Mouse (Mus musculus) limb, embryonic 11.5 days (tissue): ENCODE data around the gene Rarb. TPM values are rescaled to one million over a fixed set of nuclear protein-coding genes. Genes with fewer than 3 reads are reported as not detected.
A peak's percentile ranks its signal among the peaks of the same experiment; 100 is the strongest.

ENCODE experiments used
- ATAC-seq: fragments of 200-750 bp; cut with Nextera tagmentation; 2 replicates; pipeline ENCODE4 v1.8.0; 2017; ENCODE audit warnings: low read depth; ENCODE audit not compliant: insufficient number of reproducible peaks, low FRiP score, low TSS enrichment
- DNase-seq: peaks from one replicate; pipeline ENCODE4 v3.0.0-alpha.2; 2015; ENCODE audit warnings: low spot score
- H3K27ac ChIP-seq: fragments of 300-500 bp; sonication (generic); replicated peaks from 2 replicates; pipeline ENCODE4 v1.5.1; 2014; ENCODE audit warnings: low read depth, mild to moderate bottlenecking, low read length
- H3K27me3 ChIP-seq: fragments of 300-500 bp; sonication (generic); 2 replicates; pipeline ENCODE4 v1.6.1; 2014; ENCODE audit warnings: mild to moderate bottlenecking, low read length, mixed read lengths; ENCODE audit not compliant: control insufficient read depth, insufficient read depth
- H3K36me3 ChIP-seq: fragments of 300-500 bp; sonication (generic); 2 replicates; pipeline ENCODE4 v1.6.1; 2014; ENCODE audit warnings: mild to moderate bottlenecking, low read length, moderate library complexity, mixed read lengths; ENCODE audit not compliant: control insufficient read depth, insufficient read depth
- H3K4me1 ChIP-seq: fragments of 300-500 bp; sonication (generic); 2 replicates; pipeline ENCODE4 v1.6.1; 2014; ENCODE audit warnings: low read length, mixed read lengths; ENCODE audit not compliant: control insufficient read depth, insufficient read depth
- H3K4me2 ChIP-seq: fragments of 300-500 bp; sonication (generic); 2 replicates; pipeline ENCODE4 v1.6.1; 2014; ENCODE audit warnings: low read depth, mild to moderate bottlenecking, moderate library complexity; ENCODE audit not compliant: severe bottlenecking
- H3K4me3 ChIP-seq: fragments of 300-500 bp; sonication (generic); 2 replicates; pipeline ENCODE4 v1.5.1; 2014; ENCODE audit warnings: low read depth, low read length
- H3K9ac ChIP-seq: fragments of 300-500 bp; sonication (generic); 2 replicates; pipeline ENCODE4 v1.6.1; 2014; ENCODE audit warnings: mild to moderate bottlenecking, low read length
- H3K9me3 ChIP-seq: fragments of 300-500 bp; sonication (generic); 2 replicates; pipeline ENCODE4 v1.6.1; 2016; ENCODE audit warnings: low read length; ENCODE audit not compliant: control insufficient read depth
- WGBS: fragments of 180-500 bp; shearing (Covaris S2); extraction: QIAGEN DNeasy Blood & Tissue Kit; methylation state at CpG from one replicate; pipeline ENCODE4 v1.1.7; 2014; 5-methylcytosine and 5-hydroxymethylcytosine counted together
- polyA plus RNA-seq: library from polyadenylated mRNA; unstranded; fragments of >200 nt; fragmentation: Nextera tagmentation; extraction: Ambion mirVana; gene quantifications from 2 replicates; pipeline ENCODE4 v1.2.1, GENCODE M21; 2014

Rarb gene
- polyA plus RNA-seq, 1 experiment from 2014 or later = 13.3 TPM

DNA sequence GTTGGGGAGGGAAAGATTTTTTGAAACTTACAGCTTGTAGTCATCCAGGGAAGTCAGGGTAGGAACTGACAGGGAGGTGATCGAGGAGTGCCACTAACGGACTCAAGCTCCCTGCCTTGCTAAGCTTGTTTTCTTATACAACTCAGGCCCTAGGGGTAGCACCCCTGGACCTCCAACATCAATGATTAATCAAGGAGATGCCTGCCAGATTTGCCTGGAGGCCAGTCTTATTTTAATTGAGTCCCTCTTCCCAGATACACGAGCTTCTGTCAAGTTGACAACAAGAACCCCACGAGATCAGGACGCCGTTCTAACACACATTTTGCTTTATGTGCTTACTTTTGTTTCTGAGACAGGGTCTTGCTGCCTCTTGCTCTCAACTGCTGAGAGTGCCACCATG is 338.3 kb downstream of the Rarb start:
- H3K27ac ChIP-seq = no peak overlapping the region
- 76% methylated on average over 6 of the region's 6 CpGs for WGBS
- DNase-seq = no peak
- H3K9me3 ChIP-seq = no peaks in the 10 kb centered on the region
- H3K4me1 ChIP-seq = no peaks in the 10 kb centered on the region
- no peak for ATAC-seq
- no peak overlapping the region for H3K4me3 ChIP-seq
- no peak overlapping the region for H3K4me2 ChIP-seq
- H3K9ac ChIP-seq = no peak overlapping the region
- no peaks in the 10 kb centered on the region for H3K27me3 ChIP-seq
- H3K36me3 ChIP-seq = no peaks in the 10 kb centered on the region

DNA sequence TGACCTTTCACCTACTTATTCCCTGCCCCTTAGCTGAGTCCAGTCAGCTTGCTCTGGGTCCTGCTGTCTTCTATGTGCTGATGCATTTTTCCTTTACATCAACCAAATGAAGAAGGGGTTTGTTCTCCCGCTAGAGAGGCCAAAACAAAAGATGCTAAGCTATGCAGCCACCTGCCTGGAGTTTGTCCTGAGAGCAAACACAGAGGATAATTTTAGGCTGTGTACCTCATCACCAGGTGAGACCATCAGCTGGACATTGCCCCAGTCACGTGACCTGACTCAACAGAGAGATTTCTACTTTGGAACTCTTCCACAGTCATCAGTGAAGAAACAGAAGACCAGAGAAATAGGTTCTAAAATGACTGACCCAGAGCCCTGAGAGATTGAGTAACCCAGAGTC is 339.4 kb downstream of the Rarb start:
- H3K4me2 ChIP-seq = no peak overlapping the region
- no peak overlapping the region for H3K4me3 ChIP-seq
- 81% methylated on average over 2 of the region's 2 CpGs for WGBS
- H3K9me3 ChIP-seq = no peaks in the 10 kb centered on the region
- H3K4me1 ChIP-seq = no peaks in the 10 kb centered on the region
- DNase-seq = no peak
- no peaks in the 10 kb centered on the region for H3K36me3 ChIP-seq
- H3K27me3 ChIP-seq = no peaks in the 10 kb centered on the region
- no peak overlapping the region for H3K9ac ChIP-seq
- no peak for ATAC-seq
- H3K27ac ChIP-seq = no peak overlapping the region

DNA sequence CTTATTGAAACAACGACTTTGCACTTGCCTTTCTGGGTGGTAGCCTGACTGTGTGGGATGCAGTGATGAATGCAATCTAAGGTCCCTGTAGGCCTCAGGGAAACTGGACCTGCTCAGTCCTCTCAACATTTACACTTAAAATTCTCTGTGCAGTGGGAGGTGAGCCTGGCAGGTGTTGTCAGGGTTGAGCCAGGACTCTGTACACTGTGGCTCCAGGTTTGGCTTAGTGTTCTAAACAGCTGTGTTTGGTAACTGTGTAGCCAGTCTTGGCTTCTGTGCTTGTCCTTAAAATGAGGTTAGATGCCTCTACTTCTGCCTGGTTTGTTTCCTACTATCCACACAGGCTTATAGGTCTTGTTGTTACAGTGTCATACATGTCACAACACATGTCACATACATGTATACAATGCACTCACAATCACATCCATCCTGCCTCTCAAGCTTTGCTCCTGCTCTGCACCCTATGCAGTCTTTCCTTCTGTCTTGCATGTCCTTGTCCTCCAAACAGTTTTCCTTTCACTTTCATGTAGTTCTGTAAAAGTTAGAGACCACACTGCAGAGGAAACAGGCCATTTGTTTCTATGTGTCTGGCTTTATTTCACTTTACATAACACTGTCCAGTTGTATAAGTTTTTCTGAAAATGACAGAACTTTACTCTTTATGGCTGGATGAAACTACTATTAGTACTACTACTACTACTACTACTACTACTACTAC is 340.2 kb downstream of the Rarb start:
- WGBS = 95% methylated on average over 1 of the region's 1 CpGs
- H3K4me3 ChIP-seq = no peak overlapping the region

DNA sequence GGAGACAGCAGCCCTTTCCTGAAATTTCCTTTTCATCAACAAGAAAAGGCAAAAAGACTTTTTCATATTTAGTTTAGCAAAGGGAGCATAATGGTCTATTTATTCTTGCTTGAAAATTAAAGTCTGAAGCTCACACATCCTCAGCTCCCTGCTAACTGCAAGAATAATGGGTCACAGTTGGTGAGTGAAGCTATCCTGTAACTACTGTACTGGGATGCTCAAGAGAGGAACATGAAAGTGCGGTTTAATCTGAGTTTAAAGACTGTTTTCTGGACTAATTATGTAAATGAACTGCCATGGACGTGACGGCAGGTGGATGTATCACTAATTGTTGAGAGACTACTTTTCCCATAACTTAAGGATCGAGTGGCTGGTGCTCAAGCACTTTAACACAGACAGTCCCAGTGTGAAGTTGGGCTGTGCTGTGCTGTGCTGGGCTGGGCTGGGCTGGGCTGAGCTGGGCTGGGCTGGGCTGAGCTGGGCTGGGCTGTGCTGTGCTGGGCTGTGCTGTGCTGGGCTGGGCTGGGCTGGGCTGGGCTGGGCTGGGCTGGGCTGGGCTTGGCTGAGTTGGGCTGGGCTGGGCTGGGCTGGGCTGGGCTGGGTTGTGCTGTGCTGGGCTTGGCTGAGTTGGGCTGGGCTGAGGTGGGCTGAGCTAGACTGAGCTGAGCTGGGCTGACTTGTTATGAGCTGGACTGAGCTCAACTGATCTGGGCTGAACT is 370.5 kb downstream of the Rarb start:
- 49% methylated on average over 4 of the region's 4 CpGs for WGBS
- no peaks in the 10 kb centered on the region for H3K36me3 ChIP-seq
- H3K9ac ChIP-seq = no peak overlapping the region
- no peaks in the 10 kb centered on the region for H3K9me3 ChIP-seq
- H3K4me2 ChIP-seq = no peak overlapping the region
- H3K27me3 ChIP-seq = no peaks in the 10 kb centered on the region
- ATAC-seq (peak; percentile 86), DNase-seq (peak; percentile 37)
- H3K27ac ChIP-seq = no peak overlapping the region
- H3K4me3 ChIP-seq = no peak overlapping the region
- H3K4me1 ChIP-seq = no peaks in the 10 kb centered on the region

More for the DNA sequence above, 340.2 kb downstream of the Rarb start:
- Histone ChIP-seq H3K4me2 (no peak overlapping the region), H3K4me1 (no peaks in the 10 kb centered on the region), H3K9me3 (no peaks in the 10 kb centered on the region), H3K36me3 (no peaks in the 10 kb centered on the region), H3K27me3 (no peaks in the 10 kb centered on the region), H3K27ac (no peak overlapping the region), H3K9ac (no peak overlapping the region)
- DNase-seq (no peak), ATAC-seq (no peak)

DNA sequence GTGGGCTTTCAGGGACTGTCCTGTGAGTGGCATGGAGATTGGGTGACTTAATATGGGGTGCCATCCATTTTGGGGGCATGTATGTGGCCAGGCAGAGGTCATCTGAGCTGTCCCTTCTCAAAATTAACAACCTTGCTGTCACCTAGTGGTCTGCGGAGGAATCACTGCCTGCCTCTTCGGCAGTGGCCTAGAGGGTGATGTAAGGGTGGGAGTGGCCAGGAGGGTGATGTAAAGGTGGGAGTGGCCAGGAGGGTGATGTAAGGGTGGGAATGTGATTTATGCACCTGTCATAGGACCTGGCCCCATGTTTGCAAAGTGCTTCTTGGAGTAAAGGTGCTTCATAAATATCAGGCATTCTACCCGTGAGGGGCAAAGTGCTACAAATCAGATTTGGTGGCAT is 371.4 kb downstream of the Rarb start:
- no peak overlapping the region for H3K9ac ChIP-seq
- no peaks in the 10 kb centered on the region for H3K4me1 ChIP-seq
- H3K9me3 ChIP-seq = no peaks in the 10 kb centered on the region
- ATAC-seq = peak; percentile 69; the same call in 1 of the 2 replicates
- H3K27me3 ChIP-seq = no peaks in the 10 kb centered on the region
- peak; percentile 45 for DNase-seq
- no peaks in the 10 kb centered on the region for H3K36me3 ChIP-seq
- H3K27ac ChIP-seq = no peak overlapping the region
- 30% methylated on average over 3 of the region's 3 CpGs for WGBS
- H3K4me2 ChIP-seq = no peak overlapping the region
- no peak overlapping the region for H3K4me3 ChIP-seq

DNA sequence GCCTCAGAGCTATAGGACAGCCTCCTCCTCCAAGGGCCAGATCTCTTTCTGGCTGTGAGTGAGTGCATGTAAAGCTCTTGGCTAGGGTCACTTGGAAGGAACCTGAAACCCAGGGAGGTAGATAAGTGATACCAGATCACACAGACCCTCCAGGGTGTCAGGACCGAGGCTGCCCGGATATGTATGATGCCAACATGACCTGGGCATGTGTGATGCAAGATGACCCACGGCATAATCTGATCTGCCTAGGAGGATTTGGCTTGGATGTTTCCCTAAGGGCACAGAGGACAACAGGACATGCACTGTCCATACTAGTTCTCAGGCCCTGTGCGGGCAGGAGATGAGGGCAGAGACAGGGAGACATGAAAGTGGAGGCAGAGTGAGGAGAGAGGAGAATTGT is 374.1 kb downstream of the Rarb start:
- no peaks in the 10 kb centered on the region for H3K4me1 ChIP-seq
- no peak overlapping the region for H3K27ac ChIP-seq
- no peak overlapping the region for H3K4me3 ChIP-seq
- H3K36me3 ChIP-seq = no peaks in the 10 kb centered on the region
- ATAC-seq (no peak), DNase-seq (no peak)
- no peaks in the 10 kb centered on the region for H3K9me3 ChIP-seq
- H3K27me3 ChIP-seq = no peaks in the 10 kb centered on the region
- WGBS = 87% methylated on average over 4 of the region's 4 CpGs
- no peak overlapping the region for H3K9ac ChIP-seq
- no peak overlapping the region for H3K4me2 ChIP-seq

DNA sequence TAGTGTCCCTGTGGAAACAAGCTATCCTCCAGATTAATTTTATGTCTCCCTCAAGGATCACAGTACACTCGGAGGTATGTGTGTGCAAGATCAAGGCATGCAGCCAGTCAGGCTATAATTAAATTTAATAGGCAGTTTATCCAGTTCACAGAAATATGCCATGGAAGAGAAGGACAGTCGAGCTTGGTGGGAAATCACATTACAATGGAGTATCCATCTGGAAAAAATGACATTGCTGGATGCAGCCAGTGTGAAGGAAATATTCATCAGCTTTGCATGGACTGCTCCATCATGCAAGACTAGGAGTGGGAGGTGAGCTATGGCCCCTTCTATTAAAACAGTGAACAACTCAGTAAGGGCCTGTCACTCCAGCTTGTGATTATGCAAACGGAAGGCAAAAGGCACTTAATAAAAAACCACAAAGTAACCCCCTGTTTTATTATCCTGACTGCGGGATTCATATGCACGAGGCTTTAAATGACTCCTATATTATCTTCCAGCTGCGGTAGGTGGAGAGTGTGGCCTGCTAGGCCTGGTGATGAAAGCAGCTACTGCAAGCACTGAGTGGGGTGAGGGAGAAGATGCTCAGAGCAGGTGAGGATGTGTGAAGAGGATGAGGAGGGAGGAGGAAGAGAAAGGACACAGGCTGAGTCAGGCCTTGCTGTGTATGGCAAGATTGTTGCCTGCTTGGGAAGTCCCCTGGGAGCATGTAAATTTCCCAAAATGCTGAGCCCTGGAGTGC is 379.4 kb downstream of the Rarb start:
- WGBS = 63% methylated on average over 6 of the region's 6 CpGs
- no peak for ATAC-seq
- no peaks in the 10 kb centered on the region for H3K4me1 ChIP-seq
- H3K4me3 ChIP-seq = no peak overlapping the region
- H3K36me3 ChIP-seq = no peaks in the 10 kb centered on the region
- no peaks in the 10 kb centered on the region for H3K9me3 ChIP-seq
- no peak overlapping the region for H3K4me2 ChIP-seq
- no peak for DNase-seq
- no peak overlapping the region for H3K9ac ChIP-seq
- H3K27me3 ChIP-seq = no peaks in the 10 kb centered on the region
- H3K27ac ChIP-seq = no peak overlapping the region

DNA sequence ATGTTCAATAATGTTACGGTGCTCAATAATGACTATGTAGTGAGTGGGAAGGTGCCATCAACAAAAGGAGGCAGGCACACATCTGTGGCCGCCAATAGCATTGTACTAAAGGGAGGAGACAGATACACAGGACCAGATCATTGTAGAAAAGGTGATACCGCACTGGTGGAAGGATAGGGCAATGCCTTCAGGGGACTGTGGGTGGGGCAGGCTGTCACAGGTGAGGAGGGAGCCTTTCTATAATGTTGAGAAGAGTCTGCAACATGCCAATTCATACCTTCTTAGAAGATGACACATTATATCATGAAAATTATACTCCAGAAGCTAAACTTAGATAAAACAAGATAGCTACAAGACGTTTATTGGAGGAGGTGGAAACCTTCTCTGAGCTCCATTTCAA is 381.6 kb downstream of the Rarb start:
- no peaks in the 10 kb centered on the region for H3K9me3 ChIP-seq
- no peaks in the 10 kb centered on the region for H3K36me3 ChIP-seq
- H3K4me2 ChIP-seq = no peak overlapping the region
- H3K4me3 ChIP-seq = no peak overlapping the region
- ATAC-seq = no peak
- H3K27ac ChIP-seq = no peak overlapping the region
- H3K27me3 ChIP-seq = no peaks in the 10 kb centered on the region
- WGBS = 90% methylated on average over 4 of the region's 4 CpGs
- DNase-seq = no peak
- H3K4me1 ChIP-seq = no peaks in the 10 kb centered on the region
- H3K9ac ChIP-seq = no peak overlapping the region
